Comparison of ENCODE assay signal across 26 mouse cellular contexts in genomic region chr13:101836992-101837391, GRCm38 (mm10).
"Had no signal": no experiment of that assay in that cellular context is flagged by ENCODE, and none has a peak within 500 bp of the region (broad histone marks: within the 10 kb centered on the region; RNA-seq: fewer than 3 reads in every experiment).

No protein-coding gene starts in this region.

- H3K4me3 ChIP-seq: heart, adult 2 months; heart, embryonic 13.5 days; heart, embryonic 15.5 days; hindbrain, embryonic 13.5 days; hindbrain, embryonic 15.5 days; kidney, embryonic 15.5 days; limb, embryonic 13.5 days; limb, embryonic 15.5 days had no signal

- H3K36me3 ChIP-seq: heart, embryonic 13.5 days; heart, embryonic 15.5 days; hindbrain, embryonic 13.5 days; hindbrain, embryonic 15.5 days; kidney, embryonic 15.5 days; limb, embryonic 13.5 days; limb, embryonic 15.5 days had no signal

- H3K4me1 ChIP-seq: heart, embryonic 13.5 days; heart, embryonic 15.5 days; hindbrain, embryonic 13.5 days; hindbrain, embryonic 15.5 days; kidney, embryonic 15.5 days had no signal

- ATAC-seq: forebrain, postnatal 0 days; hindbrain, postnatal 0 days; intestine, embryonic 16.5 days had no signal

- DNase-seq: forebrain, postnatal 0 days; gastrocnemius, postnatal 10 days; gastrocnemius, postnatal 36 days; heart, adult 11 months; heart, adult 2 months; heart, postnatal 14 days; heart, postnatal 36 days; kidney, adult 11 months; kidney, adult 2 months; kidney, adult 9 months; kidney, postnatal 14 days; kidney, postnatal 36 days; layer of hippocampus, adult 9-11 months; layer of hippocampus, postnatal 36 days; left cerebral cortex, postnatal 4 days had no signal

- H3K9me3 ChIP-seq: heart, embryonic 13.5 days; heart, embryonic 15.5 days; hindbrain, embryonic 13.5 days; hindbrain, embryonic 15.5 days; kidney, embryonic 15.5 days; limb, embryonic 13.5 days; limb, embryonic 15.5 days had no signal

- H3K9ac ChIP-seq: forebrain, postnatal 0 days; heart, embryonic 13.5 days; heart, embryonic 15.5 days; hindbrain, embryonic 13.5 days; hindbrain, embryonic 15.5 days; kidney, embryonic 15.5 days; limb, embryonic 13.5 days; limb, embryonic 15.5 days had no signal

- H3K27me3 ChIP-seq: heart, embryonic 13.5 days; heart, embryonic 15.5 days; hindbrain, embryonic 13.5 days; hindbrain, embryonic 15.5 days; kidney, embryonic 15.5 days; limb, embryonic 13.5 days; limb, embryonic 15.5 days had no signal

- H3K4me2 ChIP-seq: heart, embryonic 11.5 days; heart, embryonic 13.5 days; heart, embryonic 15.5 days; hindbrain, embryonic 13.5 days; hindbrain, embryonic 15.5 days; kidney, embryonic 15.5 days; limb, embryonic 13.5 days; limb, embryonic 15.5 days had no signal

- H3K27ac ChIP-seq: heart, adult 2 months; heart, embryonic 13.5 days; heart, embryonic 15.5 days; hindbrain, embryonic 13.5 days; hindbrain, embryonic 15.5 days; hindbrain, postnatal 0 days; kidney, embryonic 15.5 days; kidney, postnatal 0 days; limb, embryonic 13.5 days; limb, embryonic 15.5 days had no signal
